Mouse (Mus musculus) left cerebral cortex, postnatal 10 days (tissue): ENCODE results near the gene Krtap29-1. TPM values are rescaled to one million over a fixed set of nuclear protein-coding genes. Genes with fewer than 3 reads are reported as not detected.

Experiments used
- DNase-seq, 2 experiments: peaks; one replicate each; pipeline ENCODE4 v3.0.0; 2021 to 2022; ENCODE audit warnings: low spot score in 2 of 2, mixed read lengths in 1 of 2; ENCODE audit errors: extremely low spot score in 1 of 2
- intact Hi-C: fragments of 180-260 bp; cut with DNase I; formaldehyde crosslinking; loops from one replicate; pipeline ENCODE4 v1.15.1; 2025
- total RNA-seq, 2 experiments: library from RNA; stranded (reverse); gene quantifications; 2 replicates each; pipeline ENCODE4 v1.2.3; 2021

Gene Krtap29-1
- not detected for total RNA-seq

GRCm38 (mm10) chr11:99978953-99979352 is at the start of gene Krtap29-1:
Krtap29-1 (minus strand) TSS chr11:99979053.
- intact Hi-C loops: no loop called here
- no peak for DNase-seq

GRCm38 (mm10) chr11:100021438-100021837 is 42.6 kb upstream of the Krtap29-1 start:
- no peak for DNase-seq
- intact Hi-C loops: no loop called here

GRCm38 (mm10) chr11:100019466-100019865 is 40.6 kb upstream of the Krtap29-1 start:
- intact Hi-C loops: no loop called here
- no peak for DNase-seq

- no peak for DNase-seq
- intact Hi-C loops: no loop called here
These were observed 37.3 kb upstream of the Krtap29-1 start, which contains the start of gene Krt33a for GRCm38 (mm10) chr11:100016112-100016511. Krt33a (minus strand) TSS chr11:100016212.

- no peak for DNase-seq
- intact Hi-C loops: no loop called here
These were observed 34.9 kb upstream of the Krtap29-1 start for GRCm38 (mm10) chr11:100013691-100014171.

GRCm38 (mm10) chr11:100010682-100011081 is 31.8 kb upstream of the Krtap29-1 start:
- intact Hi-C loops: no loop called here
- DNase-seq: no peak

- DNase-seq: no peak
- intact Hi-C loops: loop anchor here (5.0 to 10.0 kb wide), 2 partner anchors 274 to 624 kb away; partner anchors contain the start of gene Krt10
These were observed 29.5 kb upstream of the Krtap29-1 start for GRCm38 (mm10) chr11:100008336-100008735.

GRCm38 (mm10) chr11:100006624-100007023 is 27.8 kb upstream of the Krtap29-1 start:
- intact Hi-C loops: loop anchor here (5.0 to 10.0 kb wide), 2 partner anchors 276 to 622 kb away; partner anchors contain the start of gene Krt10
- DNase-seq: no peak

GRCm38 (mm10) chr11:100005905-100006304 is 27.1 kb upstream of the Krtap29-1 start:
- DNase-seq: no peak
- intact Hi-C loops: loop anchor here (2.0 to 10.0 kb wide), 3 partner anchors 276 to 621 kb away; partner anchors contain the start of gene Krt10

GRCm38 (mm10) chr11:100004846-100005245 is 26.0 kb upstream of the Krtap29-1 start:
- intact Hi-C loops: loop anchor here (2.0 to 10.0 kb wide), 3 partner anchors 277 to 620 kb away; partner anchors contain the start of gene Krt10
- peak; percentile 44 to 73 for DNase-seq

GRCm38 (mm10) chr11:99999091-99999490 is 20.2 kb upstream of the Krtap29-1 start:
- no peak for DNase-seq
- intact Hi-C loops: no loop called here

GRCm38 (mm10) chr11:99994384-99994661 is 15.5 kb upstream of the Krtap29-1 start:
- DNase-seq: no peak
- intact Hi-C loops: no loop called here

- intact Hi-C loops: no loop called here
- peak in 1 of 2 experiments; percentile 28 for DNase-seq
These were observed 14.9 kb upstream of the Krtap29-1 start, which contains the start of gene Krtap17-1 for GRCm38 (mm10) chr11:99993620-99994383. Krtap17-1 (minus strand) TSS chr11:99993994.

- no peak for DNase-seq
- intact Hi-C loops: no loop called here
These were observed 11.7 kb upstream of the Krtap29-1 start for GRCm38 (mm10) chr11:99990571-99990970.

- DNase-seq: no peak
- intact Hi-C loops: no loop called here
These were observed 11.1 kb upstream of the Krtap29-1 start for GRCm38 (mm10) chr11:99989881-99990405.

- no peak for DNase-seq
- intact Hi-C loops: no loop called here
These were observed 9.7 kb upstream of the Krtap29-1 start for GRCm38 (mm10) chr11:99988530-99988929.

- intact Hi-C loops: no loop called here
- no peak for DNase-seq
These were observed 7.4 kb upstream of the Krtap29-1 start, which contains the start of gene Krtap16-1 for GRCm38 (mm10) chr11:99986180-99986647. Krtap16-1 (minus strand) TSS chr11:99986597.

GRCm38 (mm10) chr11:99985291-99986092 is 6.6 kb upstream of the Krtap29-1 start:
- DNase-seq: peak; percentile 52 to 64

GRCm38 (mm10) chr11:99983442-99983841 is 4.6 kb upstream of the Krtap29-1 start:
- intact Hi-C loops: no loop called here
- DNase-seq: no peak

More at GRCm38 (mm10) chr11:99985291-99986092, 6.6 kb upstream of the Krtap29-1 start:
- intact Hi-C loops: no loop called here
